Mouse (Mus musculus) naive thymus-derived CD4-positive, alpha-beta T cell, adult 2 months (primary cell): ENCODE results near the gene Lif.
A peak's percentile ranks its signal among the peaks of the same experiment; 100 is the strongest.

Experiments
- DNase-seq: peaks from one replicate; pipeline ENCODE4 v3.0.0-alpha.2; 2011; ENCODE audit warnings: low read depth

The Lif gene

DNA sequence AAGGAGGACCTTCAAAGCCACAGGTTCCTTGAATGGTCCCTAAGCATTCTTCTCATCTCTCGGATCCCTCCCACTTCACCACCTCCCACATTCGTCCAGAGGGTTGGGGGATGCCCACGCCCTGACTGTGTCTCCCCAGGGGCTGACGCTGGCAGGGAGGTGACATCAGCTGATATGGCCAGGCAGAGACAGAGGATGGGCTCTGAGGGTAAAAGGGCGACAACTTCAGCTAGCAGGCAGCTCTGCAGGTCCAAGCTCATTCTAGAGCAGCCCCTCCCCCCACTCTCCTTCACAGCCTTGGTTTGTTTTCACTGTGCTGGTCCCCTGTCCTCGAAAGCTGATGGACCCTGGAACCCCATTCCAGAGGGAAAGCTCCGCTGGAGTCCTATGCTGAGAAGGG is 41.3 kb downstream of the Lif start:
- DNase-seq: no peak

DNA sequence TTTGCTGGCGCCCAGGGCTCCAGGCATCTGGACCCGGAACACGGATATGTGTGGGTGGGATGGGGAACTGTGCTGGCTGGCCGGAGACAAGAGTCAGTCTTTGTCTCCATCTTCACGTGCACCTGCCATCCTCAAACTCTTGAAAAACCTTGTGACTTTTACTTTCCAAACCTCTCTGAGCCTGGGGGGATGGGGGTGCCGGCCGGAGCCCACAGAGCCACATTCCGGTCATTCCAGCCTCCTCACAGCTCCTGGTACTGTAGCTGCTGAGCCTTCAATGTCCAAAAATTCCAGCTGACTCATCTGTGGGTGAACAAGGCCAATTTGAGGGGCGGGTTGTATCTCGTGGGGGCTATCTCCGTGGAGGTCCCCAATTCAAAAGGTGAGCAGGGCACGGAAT is 41.8 kb downstream of the Lif start:
- DNase-seq: no peak

DNA sequence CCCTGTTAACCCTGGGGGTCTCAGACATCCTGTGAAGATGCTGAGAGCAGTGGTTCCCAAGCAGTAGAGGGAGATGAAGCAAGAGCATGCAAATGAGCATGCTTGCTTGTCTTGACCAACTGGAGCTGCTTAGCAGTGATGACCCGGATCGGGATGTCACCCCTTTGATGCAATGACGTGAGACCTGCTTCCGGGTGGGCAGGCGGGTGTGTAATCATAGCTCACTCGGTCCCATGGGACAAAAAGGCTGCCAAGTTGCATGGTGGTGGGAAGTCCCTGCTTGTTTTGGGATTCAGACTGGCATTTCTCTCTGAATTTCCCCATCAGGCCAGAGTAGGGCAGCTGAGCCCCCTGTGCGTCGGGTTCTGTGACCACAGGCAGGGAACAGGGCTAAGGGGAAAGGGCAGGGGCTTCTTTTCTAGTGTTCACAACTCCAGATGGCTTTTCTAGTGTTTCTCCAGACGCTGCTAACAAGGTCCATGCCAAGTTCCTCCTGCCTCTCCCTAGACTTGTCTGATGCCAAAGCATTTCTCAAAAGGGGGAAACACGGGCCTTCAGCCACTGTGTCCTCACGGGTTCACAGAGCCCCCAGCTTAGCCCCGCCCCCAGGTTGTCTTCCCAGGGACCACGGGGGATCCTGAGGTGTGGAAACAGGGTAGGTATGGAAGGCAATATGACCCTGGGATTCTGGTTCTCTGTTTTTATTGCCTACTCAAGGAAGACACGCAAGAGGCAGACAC is 42.5 kb downstream of the Lif start:
- no peak for DNase-seq

DNA sequence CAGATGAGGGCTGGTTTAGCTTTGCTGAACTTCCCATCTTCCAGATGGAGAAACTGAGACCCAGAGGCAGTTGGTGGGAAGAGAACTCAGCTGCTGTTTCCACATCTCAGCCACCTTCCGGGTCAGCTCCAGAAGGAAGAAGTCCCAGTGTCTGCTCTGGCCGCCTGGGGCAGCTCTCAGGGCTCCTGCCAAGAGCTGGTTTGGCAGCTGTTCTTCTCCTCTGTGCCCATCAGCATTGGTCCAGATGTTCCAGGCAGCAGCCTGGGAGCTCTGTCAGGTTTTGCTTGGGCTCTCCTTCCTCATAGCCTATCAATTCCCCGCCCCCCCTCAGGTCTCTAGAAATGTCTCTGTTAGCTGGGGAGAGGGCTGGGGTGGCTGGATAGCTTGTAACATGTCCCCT is 43.3 kb downstream of the Lif start:
- DNase-seq: no peak

DNA sequence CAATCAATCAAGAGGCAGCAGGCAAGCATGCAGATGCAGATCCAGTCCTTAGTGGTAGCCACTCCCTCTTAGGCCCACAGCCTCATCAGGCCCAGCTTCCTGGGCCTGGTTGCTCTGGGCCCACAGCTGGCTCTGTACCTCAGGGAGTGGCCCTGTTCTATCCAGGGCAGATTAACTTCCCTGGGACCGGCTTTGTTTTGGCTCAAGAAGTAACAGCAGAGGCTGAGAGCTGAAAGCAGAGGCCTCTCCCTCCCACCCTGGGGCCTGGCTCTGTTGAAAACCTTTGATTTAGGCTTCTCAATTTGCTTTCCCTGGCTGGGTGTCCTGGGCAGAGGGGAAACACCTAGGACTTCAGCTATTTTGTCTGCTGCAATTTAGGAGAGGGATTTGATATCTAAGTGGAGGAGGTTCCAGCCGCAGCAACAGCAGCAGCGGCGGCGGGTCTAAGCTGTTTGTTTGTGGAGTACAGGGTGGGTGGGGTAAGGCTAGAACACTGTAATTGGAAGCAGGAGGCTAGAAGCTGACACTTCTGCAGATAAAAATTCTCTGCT is 45.1 kb downstream of the Lif start:
- DNase-seq: no peak

DNA sequence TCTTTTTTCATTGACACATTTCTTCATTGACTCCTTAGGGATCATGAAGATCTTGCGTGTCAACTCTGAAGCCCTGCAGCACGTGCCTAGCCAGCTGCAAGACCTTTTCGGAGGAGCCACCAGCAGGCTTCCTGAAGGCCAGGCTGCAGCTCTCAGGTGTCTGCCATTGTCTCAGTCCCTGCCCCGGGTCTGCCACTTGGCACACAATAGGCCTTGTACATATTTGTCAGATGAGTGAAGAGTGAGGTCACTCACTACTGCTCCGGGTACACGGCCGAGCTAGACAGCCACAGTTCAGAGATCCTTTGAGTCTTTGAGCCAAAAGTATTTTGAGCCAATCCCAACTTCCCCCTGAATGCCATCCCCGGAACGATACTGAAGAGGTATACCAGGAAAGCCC is 45.7 kb downstream of the Lif start:
- DNase-seq: no peak

DNA sequence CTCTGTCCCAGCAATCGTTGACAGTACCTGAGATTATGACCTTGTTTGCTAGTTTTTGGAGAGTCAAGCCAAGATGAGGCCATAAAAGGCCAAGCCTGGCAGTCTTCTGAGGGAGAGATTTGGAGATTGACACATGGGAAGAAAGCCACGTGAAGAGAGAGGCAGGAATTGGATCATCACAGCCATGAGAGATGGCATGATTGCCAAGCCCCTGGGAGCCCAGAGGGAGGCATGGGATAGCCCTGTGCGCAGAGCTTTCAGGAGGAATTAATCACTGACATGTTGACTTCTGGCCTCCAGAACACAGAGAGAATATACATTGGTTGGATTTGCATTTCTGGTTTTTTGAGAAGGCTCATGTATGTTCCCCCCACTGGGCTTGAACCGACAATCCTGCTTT is 46.8 kb downstream of the Lif start:
- DNase-seq: no peak

DNA sequence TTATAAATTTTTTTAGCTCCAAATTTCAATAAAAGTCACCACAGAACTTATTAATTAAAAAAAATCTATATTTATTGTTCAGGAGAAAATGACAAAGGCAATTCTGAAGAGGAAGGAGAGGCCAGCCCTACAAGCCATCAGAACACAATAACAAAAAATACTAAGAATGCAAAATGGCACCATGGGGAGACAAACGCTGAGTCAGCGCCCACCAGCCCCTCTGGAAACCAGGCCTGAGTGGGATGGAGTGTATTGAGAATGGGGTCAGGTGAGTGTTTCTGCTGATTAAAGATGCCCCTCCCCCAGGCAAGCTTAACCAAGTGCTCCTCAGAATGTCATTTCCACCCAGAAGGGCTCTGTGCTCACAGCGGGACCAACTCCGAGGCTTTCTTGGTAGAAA is 47.7 kb downstream of the Lif start:
- no peak for DNase-seq

DNA sequence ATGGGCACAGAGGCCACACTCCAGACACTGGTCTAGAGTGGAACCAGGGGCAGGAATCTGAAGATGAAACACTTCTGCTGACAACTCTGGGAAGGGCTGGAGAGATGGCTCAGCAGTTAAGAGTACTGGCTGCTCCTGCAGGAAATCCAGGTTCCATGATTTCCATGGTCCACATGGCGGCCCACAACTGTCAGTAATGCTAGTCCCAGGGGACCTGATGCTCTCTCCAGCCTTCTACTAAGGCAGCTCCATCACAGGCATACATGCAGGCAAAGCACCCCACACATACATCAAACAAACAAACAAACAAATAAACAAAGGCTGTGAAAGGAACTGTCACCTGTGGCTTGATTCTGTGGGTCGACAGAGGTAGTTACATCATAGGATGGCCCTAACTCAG is 48.7 kb downstream of the Lif start:
- no peak for DNase-seq

DNA sequence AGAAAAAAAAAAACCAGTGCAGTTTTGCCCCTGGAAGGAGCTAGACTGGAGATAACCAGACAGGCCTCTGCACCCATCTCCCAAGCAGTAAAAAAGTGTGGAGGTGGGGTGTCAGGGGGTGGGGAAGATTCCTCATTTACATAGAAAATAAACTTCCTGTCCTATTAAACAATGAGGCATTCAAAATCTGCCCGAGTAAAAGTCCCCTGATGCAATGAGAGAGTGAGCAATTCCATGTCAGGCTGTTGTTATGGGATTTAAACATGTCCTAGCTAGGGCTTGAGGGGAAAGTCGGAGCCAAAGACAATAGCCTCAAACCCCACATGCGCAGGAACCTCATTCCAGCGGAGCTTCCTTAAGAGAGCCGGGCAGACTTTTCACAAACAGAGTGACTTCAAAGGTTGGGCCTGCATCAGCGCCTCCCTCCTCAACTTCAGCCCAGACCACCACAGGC is 50.7 kb downstream of the Lif start:
- DNase-seq: no peak

DNA sequence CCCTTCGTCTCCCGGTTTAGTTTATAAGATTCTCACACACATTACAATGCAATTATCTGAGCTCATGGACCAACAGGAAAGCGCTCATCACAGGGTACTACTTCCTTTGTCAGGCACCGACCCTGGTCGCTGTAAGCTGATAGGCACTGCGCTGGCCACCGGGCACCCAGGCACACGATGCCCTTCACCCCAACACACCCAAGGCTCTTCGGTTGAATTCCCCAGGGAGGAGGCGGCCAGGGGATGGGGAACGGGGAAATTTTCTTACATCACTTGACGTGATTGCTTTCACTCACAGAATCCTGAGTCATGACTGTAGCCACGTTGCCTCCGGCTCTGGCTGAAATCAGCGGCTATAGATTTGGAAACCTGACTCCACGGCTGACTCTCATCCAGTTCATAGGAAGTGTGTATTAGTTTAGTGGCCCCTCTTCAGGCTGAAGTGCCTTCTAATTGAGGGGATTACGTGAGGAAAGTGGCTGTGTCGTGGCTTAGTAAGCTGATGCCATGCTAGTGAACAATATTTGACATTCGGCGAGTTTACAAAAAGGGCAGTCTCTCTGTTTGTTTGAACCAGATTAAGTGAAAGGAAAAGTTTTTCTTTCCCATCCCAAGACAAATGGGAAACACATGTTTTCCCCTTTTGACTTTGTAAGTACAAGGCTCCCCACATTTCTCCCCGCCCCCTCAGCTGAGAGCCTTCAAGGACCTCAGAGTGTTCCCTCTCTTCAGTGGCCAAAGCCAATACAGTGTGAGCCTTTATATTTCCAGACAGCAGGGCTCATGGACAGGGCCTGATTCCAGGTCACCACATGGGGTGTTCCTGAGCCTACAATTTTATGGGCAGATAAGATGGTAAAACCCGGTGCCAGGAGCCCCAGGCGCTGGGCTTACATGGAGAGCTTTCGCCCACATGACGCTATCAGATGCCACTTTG is 51.4 kb downstream of the Lif start:
- DNase-seq: no peak

DNA sequence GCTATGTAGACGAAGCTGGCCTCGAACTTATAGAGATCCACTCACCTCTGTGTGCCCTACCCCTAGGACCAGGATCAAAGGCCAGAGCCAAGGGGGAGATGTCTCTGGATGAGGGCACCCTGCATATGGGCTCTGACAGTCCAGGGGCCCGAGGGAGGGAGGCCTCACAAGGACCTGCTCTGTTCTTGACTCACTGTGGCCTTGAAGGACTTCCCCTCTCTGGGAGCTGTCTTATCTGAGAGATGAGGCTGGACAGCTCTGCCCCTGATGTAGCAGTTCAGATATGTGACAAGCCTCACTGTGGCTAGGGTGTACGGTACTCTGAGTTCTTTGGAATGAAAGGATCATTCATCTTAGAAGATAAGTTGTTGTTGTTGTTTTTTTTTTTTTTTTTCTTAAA is 52.3 kb downstream of the Lif start:
- no peak for DNase-seq

DNA sequence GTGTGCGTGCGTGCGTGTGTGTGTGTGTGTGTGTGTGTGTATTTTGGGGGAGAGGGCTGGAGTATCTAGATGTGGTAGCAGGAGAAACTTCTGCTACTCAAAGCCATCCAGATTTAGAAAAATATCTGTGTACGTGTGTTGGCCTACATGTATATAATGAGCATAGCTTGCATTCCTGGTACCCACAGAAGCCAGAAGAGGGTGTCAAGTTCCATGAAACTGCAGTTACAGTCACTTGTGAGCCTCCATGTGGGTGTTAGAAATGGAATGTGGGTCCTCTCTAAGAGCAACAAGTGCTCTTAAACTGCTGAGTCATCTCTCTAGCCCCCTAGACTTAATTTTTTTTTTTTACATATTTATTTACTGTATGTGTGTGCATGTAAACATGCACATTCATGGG is 53.0 kb downstream of the Lif start:
- no peak for DNase-seq

DNA sequence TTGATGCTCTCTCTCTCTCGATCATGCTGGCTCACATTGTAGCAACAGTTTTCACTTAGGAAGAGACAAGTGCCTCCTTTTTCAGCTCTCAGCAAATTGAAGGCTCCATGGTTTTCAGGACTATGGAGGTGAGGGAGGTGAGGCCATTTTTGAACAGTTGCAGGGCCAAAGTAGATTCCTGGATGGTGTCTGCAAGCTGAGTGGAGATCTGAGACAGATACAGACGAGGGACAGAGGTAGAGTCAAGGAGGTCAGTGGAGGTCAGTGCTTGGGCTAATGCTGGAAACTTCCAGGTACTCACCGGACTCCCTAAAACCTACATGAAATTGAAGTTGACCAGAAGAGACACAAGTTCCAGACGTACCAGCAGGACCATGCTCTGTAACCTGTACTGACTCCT is 54.8 kb downstream of the Lif start:
- DNase-seq: no peak

DNA sequence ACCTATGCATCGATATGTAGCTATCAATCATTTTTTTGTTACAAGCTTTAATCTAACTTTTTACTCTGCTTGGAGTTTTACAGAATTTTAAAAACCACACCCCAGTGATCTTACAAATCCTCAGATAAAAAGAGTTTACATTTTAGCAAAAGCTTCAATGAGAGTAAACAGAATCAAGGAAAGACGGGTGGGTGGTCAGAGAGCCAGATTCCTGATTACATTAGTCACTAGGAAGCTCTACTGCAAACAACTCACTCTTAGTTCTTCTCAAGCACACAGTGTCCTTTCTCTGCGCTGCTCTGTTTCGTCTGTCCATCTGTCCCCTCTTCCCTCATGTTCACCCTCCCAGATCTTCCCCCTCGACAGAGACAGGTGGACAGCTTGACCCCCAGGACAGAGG is 59.9 kb downstream of the Lif start:
- DNase-seq: no peak

DNA sequence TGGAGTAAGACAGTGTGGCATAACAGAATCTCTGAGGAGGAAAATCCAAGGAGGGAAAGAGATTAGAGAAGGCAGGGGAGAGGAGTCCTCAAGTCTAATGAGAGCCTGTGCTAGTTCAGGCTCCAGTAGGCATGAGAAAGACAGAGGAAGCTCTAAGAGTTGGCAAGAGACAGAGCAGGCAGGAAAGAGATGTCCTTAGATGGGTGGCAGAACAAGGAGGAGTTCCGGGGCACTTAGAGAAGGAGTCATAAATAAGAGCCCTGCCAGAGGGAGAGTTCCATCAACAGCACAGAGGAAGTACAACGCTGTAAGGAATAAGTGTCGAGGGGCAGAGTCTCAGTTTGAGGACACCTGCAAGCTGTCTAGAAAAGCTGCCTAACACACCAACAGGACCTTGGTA is 60.7 kb downstream of the Lif start:
- DNase-seq: peak; percentile 32

DNA sequence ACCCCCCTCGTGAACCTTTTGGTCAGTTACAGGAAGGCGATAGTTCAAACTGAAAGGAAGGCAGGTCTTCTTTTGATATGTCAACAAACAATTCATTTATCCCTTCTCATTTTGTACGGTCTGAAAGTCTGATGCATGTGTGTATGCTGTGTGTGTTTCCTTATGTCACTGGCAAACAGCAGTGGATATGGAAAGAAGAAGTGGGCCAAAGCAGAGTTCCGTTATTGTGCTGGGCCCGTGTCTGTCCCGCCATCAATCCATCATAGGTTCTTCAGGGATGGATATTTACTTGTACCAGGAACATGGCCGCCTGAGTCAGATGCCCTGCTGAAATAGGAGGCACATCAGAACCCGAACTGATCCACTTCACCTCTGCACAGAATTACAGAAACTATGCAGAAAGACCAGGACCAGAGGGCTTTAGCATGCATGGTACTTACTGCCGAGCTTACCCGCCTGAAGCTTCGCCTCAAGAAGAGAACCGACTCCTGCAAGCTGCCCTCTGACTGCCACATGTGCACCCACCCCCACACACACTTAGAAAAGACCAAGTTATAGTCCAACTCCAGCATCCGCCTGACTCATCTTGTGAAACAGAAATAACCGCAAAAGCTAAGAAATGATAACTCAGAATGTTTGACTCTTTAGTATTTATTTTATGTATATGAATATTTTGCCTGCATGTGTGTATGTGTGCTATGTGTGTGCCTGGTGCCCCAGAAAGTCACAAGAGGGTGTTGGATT is 62.0 kb downstream of the Lif start:
- DNase-seq: no peak

DNA sequence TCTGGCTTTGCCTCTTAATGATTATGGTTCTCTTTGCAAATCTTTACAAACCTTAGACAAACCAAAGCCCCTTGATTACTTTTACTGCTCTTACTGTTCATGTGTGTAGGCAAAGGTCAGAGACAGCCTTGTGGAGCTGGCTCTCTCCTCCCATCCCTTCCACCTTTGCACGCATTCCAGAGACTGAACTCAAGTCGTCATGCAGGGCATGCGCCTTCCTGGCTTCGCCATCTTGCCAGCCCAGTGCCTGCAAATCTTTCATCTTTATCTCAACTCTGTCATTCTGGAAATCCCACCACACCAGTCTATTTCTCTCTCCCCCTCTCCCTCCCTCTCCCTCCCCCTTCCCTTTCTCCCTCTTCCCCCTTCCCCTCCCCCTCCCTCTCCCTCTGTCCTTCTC is 63.5 kb downstream of the Lif start:
- DNase-seq: no peak
